Mouse (Mus musculus): ENCODE data around the gene Plcl2. TPM values are rescaled to one million over a fixed set of nuclear protein-coding genes. Genes with fewer than 3 reads are reported as not detected.

Plcl2 gene
- polyA plus RNA-seq, 1 experiment from 2014 or later, result 6.8 TPM

GRCm38 (mm10) chr17:50512222-50512621, 3.0 kb downstream of the Plcl2 start:
- no peaks in the 10 kb centered on the region for H3K27me3 ChIP-seq (ENCODE audit: control insufficient read depth, insufficient read depth, low read length)
- no peaks in the 10 kb centered on the region for H3K9me3 ChIP-seq (ENCODE audit: control insufficient read depth, low read length)
- no peak overlapping the region for H3K27ac ChIP-seq (replicated peaks in 1 of 2; ENCODE audit: control insufficient read depth in 1 of 2, insufficient read depth in 1 of 2, low read depth in 2 of 2, low read length in 2 of 2)
- peaks cover 2 to 10% of the 10 kb centered on the region in 2 experiments; a peak in 3 of 4 replicates for H3K4me1 ChIP-seq (ENCODE audit: control insufficient read depth in 2 of 2, insufficient read depth in 2 of 2, low read length in 2 of 2)
- H3K9ac ChIP-seq (ENCODE audit: low read length), result no peak overlapping the region
- H3K36me3 ChIP-seq (ENCODE audit: control insufficient read depth, insufficient read depth, low read length), result no peaks in the 10 kb centered on the region
- 79% methylated on average over 5 of the region's 5 CpGs for WGBS
- H3K4me3 ChIP-seq (ENCODE audit: control insufficient read depth in 1 of 2, insufficient read depth in 1 of 2, low read depth in 1 of 2, low read length in 2 of 2), result no peak overlapping the region
- H3K4me2 ChIP-seq (ENCODE audit: low read length), result no peak overlapping the region
- no peak for ATAC-seq (ENCODE audit: insufficient number of reproducible peaks, insufficient read depth, low FRiP score, low read depth)

GRCm38 (mm10) chr17:50512841-50513240, 3.6 kb downstream of the Plcl2 start:
- Histone ChIP-seq H3K4me1 (ENCODE audit: control insufficient read depth in 2 of 2, insufficient read depth in 2 of 2, low read length in 2 of 2) (peaks cover 2 to 10% of the 10 kb centered on the region in 2 experiments; a peak in 3 of 4 replicates), H3K9me3 (ENCODE audit: control insufficient read depth, low read length) (no peaks in the 10 kb centered on the region), H3K27ac (replicated peaks in 1 of 2; ENCODE audit: control insufficient read depth in 1 of 2, insufficient read depth in 1 of 2, low read depth in 2 of 2, low read length in 2 of 2) (no peak overlapping the region), H3K4me2 (ENCODE audit: low read length) (no peak overlapping the region), H3K27me3 (ENCODE audit: control insufficient read depth, insufficient read depth, low read length) (no peaks in the 10 kb centered on the region), H3K4me3 (ENCODE audit: control insufficient read depth in 1 of 2, insufficient read depth in 1 of 2, low read depth in 1 of 2, low read length in 2 of 2) (no peak overlapping the region), H3K9ac (ENCODE audit: low read length) (no peak overlapping the region), H3K36me3 (ENCODE audit: control insufficient read depth, insufficient read depth, low read length) (no peaks in the 10 kb centered on the region)
- WGBS, result 88% methylated on average over 7 of the region's 7 CpGs
- ATAC-seq (ENCODE audit: insufficient number of reproducible peaks, insufficient read depth, low FRiP score, low read depth), result no peak

GRCm38 (mm10) chr17:50513376-50513775, 4.2 kb downstream of the Plcl2 start:
- no peak for ATAC-seq (ENCODE audit: insufficient number of reproducible peaks, insufficient read depth, low FRiP score, low read depth)

GRCm38 (mm10) chr17:50514012-50514411, 4.8 kb downstream of the Plcl2 start:
- H3K36me3 ChIP-seq (ENCODE audit: control insufficient read depth, insufficient read depth, low read length), result no peaks in the 10 kb centered on the region
- no peak for ATAC-seq (ENCODE audit: insufficient number of reproducible peaks, insufficient read depth, low FRiP score, low read depth)
- H3K9ac ChIP-seq (ENCODE audit: low read length), result no peak overlapping the region
- peaks cover 2 to 14% of the 10 kb centered on the region in 2 experiments; a peak in 3 of 4 replicates for H3K4me1 ChIP-seq (ENCODE audit: control insufficient read depth in 2 of 2, insufficient read depth in 2 of 2, low read length in 2 of 2)
- no peak overlapping the region for H3K4me2 ChIP-seq (ENCODE audit: low read length)
- WGBS, result 83% methylated on average over 7 of the region's 7 CpGs
- no peak overlapping the region for H3K27ac ChIP-seq (replicated peaks in 1 of 2; ENCODE audit: control insufficient read depth in 1 of 2, insufficient read depth in 1 of 2, low read depth in 2 of 2, low read length in 2 of 2)
- no peaks in the 10 kb centered on the region for H3K9me3 ChIP-seq (ENCODE audit: control insufficient read depth, low read length)
- H3K27me3 ChIP-seq (ENCODE audit: control insufficient read depth, insufficient read depth, low read length), result no peaks in the 10 kb centered on the region
- H3K4me3 ChIP-seq (ENCODE audit: control insufficient read depth in 1 of 2, insufficient read depth in 1 of 2, low read depth in 1 of 2, low read length in 2 of 2), result no peak overlapping the region

More at GRCm38 (mm10) chr17:50513376-50513775, 4.2 kb downstream of the Plcl2 start:
- H3K4me1 ChIP-seq (ENCODE audit: control insufficient read depth in 2 of 2, insufficient read depth in 2 of 2, low read length in 2 of 2), result peaks cover 2 to 14% of the 10 kb centered on the region in 2 experiments; a peak in 3 of 4 replicates
- H3K9me3 ChIP-seq (ENCODE audit: control insufficient read depth, low read length), result no peaks in the 10 kb centered on the region
- no peak overlapping the region for H3K4me2 ChIP-seq (ENCODE audit: low read length)
- 93% methylated on average over 7 of the region's 7 CpGs for WGBS
- H3K9ac ChIP-seq (ENCODE audit: low read length), result no peak overlapping the region
- H3K27ac ChIP-seq (replicated peaks in 1 of 2; ENCODE audit: control insufficient read depth in 1 of 2, insufficient read depth in 1 of 2, low read depth in 2 of 2, low read length in 2 of 2), result no peak overlapping the region
- no peaks in the 10 kb centered on the region for H3K27me3 ChIP-seq (ENCODE audit: control insufficient read depth, insufficient read depth, low read length)
- H3K4me3 ChIP-seq (ENCODE audit: control insufficient read depth in 1 of 2, insufficient read depth in 1 of 2, low read depth in 1 of 2, low read length in 2 of 2), result no peak overlapping the region
- H3K36me3 ChIP-seq (ENCODE audit: control insufficient read depth, insufficient read depth, low read length), result no peaks in the 10 kb centered on the region

- no peak for ATAC-seq (ENCODE audit: insufficient number of reproducible peaks, insufficient read depth, low FRiP score, low read depth)
- H3K4me2 ChIP-seq (ENCODE audit: low read length), result no peak overlapping the region
- no peak overlapping the region for H3K27ac ChIP-seq (replicated peaks in 1 of 2; ENCODE audit: control insufficient read depth in 1 of 2, insufficient read depth in 1 of 2, low read depth in 2 of 2, low read length in 2 of 2)
- no peaks in the 10 kb centered on the region for H3K36me3 ChIP-seq (ENCODE audit: control insufficient read depth, insufficient read depth, low read length)
- WGBS, result 85% methylated on average over 4 of the region's 4 CpGs
- H3K9ac ChIP-seq (ENCODE audit: low read length), result no peak overlapping the region
- H3K4me1 ChIP-seq (ENCODE audit: control insufficient read depth in 2 of 2, insufficient read depth in 2 of 2, low read length in 2 of 2), result peaks cover 0 to 6% of the 10 kb centered on the region in 2 experiments; a peak in 3 of 4 replicates
- no peak overlapping the region for H3K4me3 ChIP-seq (ENCODE audit: control insufficient read depth in 1 of 2, insufficient read depth in 1 of 2, low read depth in 1 of 2, low read length in 2 of 2)
- no peaks in the 10 kb centered on the region for H3K27me3 ChIP-seq (ENCODE audit: control insufficient read depth, insufficient read depth, low read length)
- no peaks in the 10 kb centered on the region for H3K9me3 ChIP-seq (ENCODE audit: control insufficient read depth, low read length)
Measured at GRCm38 (mm10) chr17:50515926-50516325, 6.7 kb downstream of the Plcl2 start.

GRCm38 (mm10) chr17:50517781-50518415, 8.7 kb downstream of the Plcl2 start:
- WGBS, result 57% methylated on average over 6 of the region's 6 CpGs

GRCm38 (mm10) chr17:50519588-50519987, 10.4 kb downstream of the Plcl2 start:
- Histone ChIP-seq H3K27me3 (ENCODE audit: control insufficient read depth, insufficient read depth, low read length) (no peaks in the 10 kb centered on the region), H3K9ac (ENCODE audit: low read length) (no peak overlapping the region), H3K4me2 (ENCODE audit: low read length) (no peak overlapping the region), H3K4me3 (ENCODE audit: control insufficient read depth in 1 of 2, insufficient read depth in 1 of 2, low read depth in 1 of 2, low read length in 2 of 2) (no peak overlapping the region), H3K27ac (replicated peaks in 1 of 2; ENCODE audit: control insufficient read depth in 1 of 2, insufficient read depth in 1 of 2, low read depth in 2 of 2, low read length in 2 of 2) (no peak overlapping the region), H3K9me3 (ENCODE audit: control insufficient read depth, low read length) (no peaks in the 10 kb centered on the region), H3K4me1 (ENCODE audit: control insufficient read depth in 2 of 2, insufficient read depth in 2 of 2, low read length in 2 of 2) (0 out of 4 replicates have a peak, but pooled peaks cover 0 to 4% of the 10 kb centered on the region in 2 experiments), H3K36me3 (ENCODE audit: control insufficient read depth, insufficient read depth, low read length) (no peaks in the 10 kb centered on the region)
- no peak for ATAC-seq (ENCODE audit: insufficient number of reproducible peaks, insufficient read depth, low FRiP score, low read depth)
- 93% methylated on average over 5 of the region's 5 CpGs for whole genome bisulfite sequencing

More at GRCm38 (mm10) chr17:50517781-50518415, 8.7 kb downstream of the Plcl2 start:
- no peak overlapping the region for H3K9ac ChIP-seq (ENCODE audit: low read length)
- no peak overlapping the region for H3K27ac ChIP-seq (replicated peaks in 1 of 2; ENCODE audit: control insufficient read depth in 1 of 2, insufficient read depth in 1 of 2, low read depth in 2 of 2, low read length in 2 of 2)
- H3K36me3 ChIP-seq (ENCODE audit: control insufficient read depth, insufficient read depth, low read length), result no peaks in the 10 kb centered on the region
- no peak overlapping the region for H3K4me3 ChIP-seq (ENCODE audit: control insufficient read depth in 1 of 2, insufficient read depth in 1 of 2, low read depth in 1 of 2, low read length in 2 of 2)
- 0 out of 4 replicates have a peak, but pooled peaks cover 0 to 4% of the 10 kb centered on the region in 2 experiments for H3K4me1 ChIP-seq (ENCODE audit: control insufficient read depth in 2 of 2, insufficient read depth in 2 of 2, low read length in 2 of 2)
- H3K4me2 ChIP-seq (ENCODE audit: low read length), result no peak overlapping the region
- ATAC-seq (ENCODE audit: insufficient number of reproducible peaks, insufficient read depth, low FRiP score, low read depth), result no peak
- no peaks in the 10 kb centered on the region for H3K27me3 ChIP-seq (ENCODE audit: control insufficient read depth, insufficient read depth, low read length)
- no peaks in the 10 kb centered on the region for H3K9me3 ChIP-seq (ENCODE audit: control insufficient read depth, low read length)
